Mouse (Mus musculus) megakaryocyte, adult 5-6 weeks (primary cell): Measurements from ENCODE around the gene Tmem233. TPM values are rescaled to one million over a fixed set of nuclear protein-coding genes. Genes with fewer than 3 reads are reported as not detected.
A peak's percentile ranks its signal among the peaks of the same experiment; 100 is the strongest.

ENCODE experiments used
- ATAC-seq: 2 replicates; pipeline ENCODE4 v1.8.0; 2016; ENCODE audit warnings: mild to moderate bottlenecking, inconsistent platforms; ENCODE audit not compliant: poor library complexity, severe bottlenecking
- total RNA-seq, 2 experiments: library from RNA; stranded (forward) in 1 of 2; stranded (reverse) in 1 of 2; fragments of 153-499, 151-499 nt in 1 of 2; fragments of 221-1000, 200-1000 nt in 1 of 2; gene quantifications; 2 replicates each; pipeline versions ENCODE4 v1.2.3 to v1.2.4; 2015 to 2017

The Tmem233 gene
- total RNA-seq, 2 experiments from 2014 or later, result not detected

DNA sequence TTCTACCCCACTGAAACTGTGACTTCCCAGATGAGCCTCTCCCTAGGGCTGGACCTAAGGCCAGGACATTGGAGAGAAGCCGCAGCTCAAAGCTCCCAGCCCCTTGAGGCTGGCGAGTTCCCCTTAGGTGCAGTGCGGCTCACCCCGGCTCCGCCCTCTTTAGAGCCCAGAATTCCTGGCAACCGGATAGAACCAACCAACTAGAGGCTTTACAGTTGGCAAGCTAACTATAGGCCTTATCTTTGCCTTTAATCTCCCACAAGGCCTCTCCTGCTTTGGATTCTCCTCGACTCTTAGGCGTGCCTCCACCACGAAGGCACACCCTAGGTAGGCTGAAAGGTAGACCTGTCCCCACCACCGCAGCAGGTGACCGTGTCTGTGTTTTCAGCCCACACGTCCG is 75.3 kb downstream of the Tmem233 start:
- ATAC-seq, result no peak

DNA sequence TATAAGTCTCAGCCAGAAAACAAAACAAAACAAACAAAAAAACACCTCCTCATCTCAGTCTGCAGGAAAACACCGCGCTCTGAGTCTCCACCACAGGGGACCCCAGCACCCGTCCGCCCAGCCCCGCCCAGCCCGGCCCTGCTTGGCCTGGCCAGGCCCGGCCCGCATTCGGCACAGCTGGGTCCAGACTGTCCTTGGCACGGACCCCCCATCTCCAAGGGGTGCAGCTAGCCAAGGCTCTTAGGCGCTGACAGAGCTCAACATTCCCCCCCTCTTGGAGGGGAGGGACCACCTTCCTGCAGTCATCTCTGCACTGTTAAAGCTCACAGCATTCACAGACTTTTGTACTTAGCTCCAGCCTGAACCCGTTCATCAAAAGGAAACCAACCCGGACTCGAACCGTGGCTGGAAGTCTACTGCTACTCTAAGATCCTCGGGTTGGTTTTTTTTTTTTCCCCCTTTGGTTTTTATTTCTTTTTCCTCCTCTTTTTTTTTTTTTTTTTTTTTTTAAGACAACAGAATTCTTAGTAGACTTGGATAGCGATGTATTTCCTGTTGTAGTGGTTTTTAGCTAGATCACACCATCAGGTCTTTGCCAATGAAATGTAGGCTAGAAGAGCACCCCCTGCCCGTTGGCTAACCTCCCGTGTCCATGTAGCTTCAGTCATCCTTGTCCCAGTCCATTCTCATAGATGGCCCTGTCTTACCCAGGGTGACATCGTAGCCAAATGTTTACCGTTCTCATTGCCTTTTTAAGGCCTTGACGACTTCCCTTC is 76.5 kb downstream of the Tmem233 start:
- ATAC-seq, result no peak

- ATAC-seq, result no peak
Observed at GRCm38 (mm10) chr5:116004271-116004670, 78.8 kb downstream of the Tmem233 start.

- no peak for ATAC-seq
Observed at GRCm38 (mm10) chr5:116003825-116004224, 79.2 kb downstream of the Tmem233 start.

- peak; percentile 77 for ATAC-seq
Observed at GRCm38 (mm10) chr5:116003154-116003553, 79.9 kb downstream of the Tmem233 start.

DNA sequence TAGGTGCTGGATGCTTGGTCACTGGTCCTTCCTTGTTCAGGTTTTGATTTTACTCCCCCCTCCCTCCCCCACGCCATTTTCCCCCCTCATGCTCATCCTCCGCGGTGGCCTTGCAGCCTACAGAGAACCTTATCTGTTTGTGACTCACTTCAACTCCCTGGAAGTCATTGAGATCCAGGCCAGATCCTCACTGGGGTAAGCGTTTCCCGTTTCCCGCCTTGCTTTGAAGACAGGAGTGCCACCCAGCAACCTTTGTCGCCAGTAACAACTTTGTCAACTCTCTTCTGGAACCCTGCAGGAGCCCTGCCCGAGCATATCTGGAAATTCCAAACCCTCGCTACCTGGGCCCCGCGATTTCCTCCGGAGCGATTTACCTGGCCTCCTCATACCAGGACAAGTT is 85.7 kb downstream of the Tmem233 start:
- no peak for ATAC-seq

GRCm38 (mm10) chr5:115994101-115994500 is 88.9 kb downstream of the Tmem233 start:
- ATAC-seq, result no peak

- ATAC-seq, result no peak
Observed at GRCm38 (mm10) chr5:115991717-115992116, 91.3 kb downstream of the Tmem233 start.

Other genes with a start within 250 kb of the Tmem233 start
- 21.9 and 26.8 TPM in 2 replicates for gene Cit, start 238.0 kb downstream of the Tmem233 start, total RNA-seq (2015)
- gene Cit, start 238.0 kb downstream of the Tmem233 start, total RNA-seq (2017), result 35.0 and 41.8 TPM in 2 replicates
- 56.7 and 62.7 TPM in 2 replicates for gene Prkab1, start 58.7 kb downstream of the Tmem233 start, total RNA-seq (2015)
- gene Prkab1, start 58.7 kb downstream of the Tmem233 start, total RNA-seq (2017), result 27.1 and 29.2 TPM in 2 replicates
- gene Ccdc60, start 205.7 kb upstream of the Tmem233 start, total RNA-seq (2015), result not detected in 2 replicates
- not detected in 2 replicates for gene Ccdc60, start 205.7 kb upstream of the Tmem233 start, total RNA-seq (2017)